Comparison of ENCODE assay signal across 8 mouse cellular contexts in genomic region chr7:131371470-131371860, GRCm38 (mm10). TPM values are rescaled to one million over a fixed set of nuclear protein-coding genes. Genes with fewer than 3 reads are reported as not detected.
DNase-seq lines count a peak whose midpoint lies in the region; ATAC-seq lines count a peak whose summit lies in the region.

No protein-coding gene starts in this region.

- no peak for DNase-seq in heart, postnatal 25 days (ENCODE audit: low spot score)
- DNase-seq in MEL-GATA-1-ER (ENCODE audit: extremely low read depth, low read depth) = peak; percentile 39
- no peak for DNase-seq in hindbrain, embryonic 11.5 days (ENCODE audit: low spot score)
- DNase-seq in urinary bladder, postnatal 36 days (ENCODE audit: low spot score in 2 of 2) = no peak
- no peak for DNase-seq in adrenal gland, adult 18-20 months (ENCODE audit: low spot score in 2 of 2)
- no peak for DNase-seq in frontal cortex, postnatal 36 days (ENCODE audit: low spot score in 2 of 2)

- no peak for ATAC-seq in heart, embryonic 15.5 days (replicated peaks; ENCODE audit: insufficient number of reproducible peaks, insufficient read depth, low FRiP score, low read depth)
- no peak for ATAC-seq in hindbrain, embryonic 11.5 days (ENCODE audit: low FRiP score)
- peak; percentile 49 for ATAC-seq in megakaryocyte-erythroid progenitor cell, adult 5-6 weeks (replicated peaks; ENCODE audit: low FRiP score, low TSS enrichment, poor library complexity, severe bottlenecking)

- H3K4me1 ChIP-seq in heart, embryonic 15.5 days (replicated peaks) = peaks cover 11% of the 10 kb centered on the region
- no peaks in the 10 kb centered on the region; the same call in 1 of the 2 replicates for H3K4me1 ChIP-seq in hindbrain, embryonic 11.5 days (replicated peaks; ENCODE audit: control insufficient read depth, insufficient read depth, low read length)

- H3K4me2 ChIP-seq in heart, embryonic 15.5 days = peak overlapping the region; percentile 65
- H3K4me2 ChIP-seq in hindbrain, embryonic 11.5 days (replicated peaks; ENCODE audit: low read depth, low read length) = peak overlapping the region; percentile 70

- WGBS in heart, embryonic 15.5 days = 4% methylated on average over 9 of the region's 9 CpGs
- 8% methylated on average over 9 of the region's 9 CpGs for WGBS in hindbrain, embryonic 11.5 days

- intact Hi-C loops in heart, postnatal 25 days (cut with DNase I) = no loop called here

- no peaks in the 10 kb centered on the region for H3K9me3 ChIP-seq in heart, embryonic 15.5 days (replicated peaks)
- no peaks in the 10 kb centered on the region for H3K9me3 ChIP-seq in hindbrain, embryonic 11.5 days (ENCODE audit: control insufficient read depth, low read length)

- peak overlapping the region; percentile 66 for H3K4me3 ChIP-seq in heart, embryonic 15.5 days
- H3K4me3 ChIP-seq in hindbrain, embryonic 11.5 days (ENCODE audit: low read depth, low read length) = peak overlapping the region; percentile 73

- H3K36me3 ChIP-seq in heart, embryonic 15.5 days = peaks cover 10% of the 10 kb centered on the region
- no peaks in the 10 kb centered on the region for H3K36me3 ChIP-seq in hindbrain, embryonic 11.5 days (ENCODE audit: control insufficient read depth, insufficient read depth, low read length)

- H3K9ac ChIP-seq in heart, embryonic 15.5 days = peak overlapping the region; percentile 84
- H3K9ac ChIP-seq in hindbrain, embryonic 11.5 days (ENCODE audit: low read depth, low read length) = peak overlapping the region; percentile 91

- H3K27ac ChIP-seq in heart, embryonic 15.5 days = peak overlapping the region; percentile 98
- peak overlapping the region; percentile 86; the same call in 1 of the 2 replicates for H3K27ac ChIP-seq in hindbrain, embryonic 11.5 days (ENCODE audit: low read depth, low read length)

- H3K27me3 ChIP-seq in heart, embryonic 15.5 days = no peaks in the 10 kb centered on the region
- H3K27me3 ChIP-seq in hindbrain, embryonic 11.5 days (ENCODE audit: control insufficient read depth, insufficient read depth, low read length) = no peaks in the 10 kb centered on the region

RNA-seq across cellular contexts. Expression of gene Pstk, which starts 0.5 kb away (rescaled TPM):
- 79.6 and 84.9 TPM in 2 replicates for polyA plus RNA-seq in heart, embryonic 15.5 days (2015; fragmentation: Nextera tagmentation; extraction: Ambion mirVana)
- 10 to 100 TPM; 43.3 to 50.5 TPM for total RNA-seq in heart, postnatal 25 days (2021)
- 59.4 and 63.3 TPM in 2 replicates for polyA plus RNA-seq in hindbrain, embryonic 11.5 days (2014; fragmentation: Nextera tagmentation; extraction: Ambion mirVana)
- 21.3 and 35.3 TPM in 2 replicates for total RNA-seq in megakaryocyte-erythroid progenitor cell, adult 5-6 weeks (2014; fragmentation: Nextera tagmentation)
- 9.2 and 30.5 TPM in 2 replicates for total RNA-seq in megakaryocyte-erythroid progenitor cell, adult 5-6 weeks (2017)
- 10 to 100 TPM; 16.4 to 24.9 TPM for total RNA-seq in adrenal gland, adult 18-20 months (2021)

RNA-seq across cellular contexts. Expression of gene 2310057M21Rik, which starts 8.9 kb away (rescaled TPM):
- polyA plus RNA-seq in heart, embryonic 15.5 days (2015; fragmentation: Nextera tagmentation; extraction: Ambion mirVana) = 15.4 and 16.1 TPM in 2 replicates
- 10 to 100 TPM; 10.9 to 11.0 TPM for total RNA-seq in heart, postnatal 25 days (2021)
- 22.5 and 23.7 TPM in 2 replicates for polyA plus RNA-seq in hindbrain, embryonic 11.5 days (2014; fragmentation: Nextera tagmentation; extraction: Ambion mirVana)
- 8.0 and 14.3 TPM in 2 replicates for total RNA-seq in megakaryocyte-erythroid progenitor cell, adult 5-6 weeks (2014; fragmentation: Nextera tagmentation)
- total RNA-seq in megakaryocyte-erythroid progenitor cell, adult 5-6 weeks (2017) = 4.1 and 12.4 TPM in 2 replicates
- 10 to 100 TPM; 11.2 to 17.2 TPM for total RNA-seq in adrenal gland, adult 18-20 months (2021)

RNA-seq across cellular contexts. Expression of gene Fam24a, which starts 37.8 kb away (rescaled TPM):
- polyA plus RNA-seq in heart, embryonic 15.5 days (2015; fragmentation: Nextera tagmentation; extraction: Ambion mirVana) = not detected in 2 replicates
- total RNA-seq in heart, postnatal 25 days (2021) = not detected
- not detected in 2 replicates for polyA plus RNA-seq in hindbrain, embryonic 11.5 days (2014; fragmentation: Nextera tagmentation; extraction: Ambion mirVana)
- not detected in 2 replicates for total RNA-seq in megakaryocyte-erythroid progenitor cell, adult 5-6 weeks (2014; fragmentation: Nextera tagmentation)
- total RNA-seq in megakaryocyte-erythroid progenitor cell, adult 5-6 weeks (2017) = not detected in 2 replicates
- total RNA-seq in adrenal gland, adult 18-20 months (2021) = not detected

RNA-seq across cellular contexts. Expression of gene Ikzf5, which starts 38.9 kb away (rescaled TPM):
- 8.6 and 8.7 TPM in 2 replicates for polyA plus RNA-seq in heart, embryonic 15.5 days (2015; fragmentation: Nextera tagmentation; extraction: Ambion mirVana)
- 10 to 100 TPM; 33.5 to 37.8 TPM for total RNA-seq in heart, postnatal 25 days (2021)
- 25.4 and 26.6 TPM in 2 replicates for polyA plus RNA-seq in hindbrain, embryonic 11.5 days (2014; fragmentation: Nextera tagmentation; extraction: Ambion mirVana)
- total RNA-seq in megakaryocyte-erythroid progenitor cell, adult 5-6 weeks (2014; fragmentation: Nextera tagmentation) = 34.8 and 55.7 TPM in 2 replicates
- 34.0 and 34.6 TPM in 2 replicates for total RNA-seq in megakaryocyte-erythroid progenitor cell, adult 5-6 weeks (2017)
- 10 to 100 TPM; 25.2 to 38.1 TPM for total RNA-seq in adrenal gland, adult 18-20 months (2021)

RNA-seq across cellular contexts. Expression of gene Acadsb, which starts 38.9 kb away (rescaled TPM):
- polyA plus RNA-seq in heart, embryonic 15.5 days (2015; fragmentation: Nextera tagmentation; extraction: Ambion mirVana) = 93.0 and 94.9 TPM in 2 replicates
- 100 to 1,000 TPM; 166 to 170 TPM for total RNA-seq in heart, postnatal 25 days (2021)
- 88.8 and 93.7 TPM in 2 replicates for polyA plus RNA-seq in hindbrain, embryonic 11.5 days (2014; fragmentation: Nextera tagmentation; extraction: Ambion mirVana)
- total RNA-seq in megakaryocyte-erythroid progenitor cell, adult 5-6 weeks (2014; fragmentation: Nextera tagmentation) = 7.8 and 18.2 TPM in 2 replicates
- total RNA-seq in megakaryocyte-erythroid progenitor cell, adult 5-6 weeks (2017) = 21.7 and 33.1 TPM in 2 replicates
- 100 to 1,000 TPM; 188 to 685 TPM for total RNA-seq in adrenal gland, adult 18-20 months (2021)
